Mouse (Mus musculus) telencephalon, adult 2 months (tissue): Measurements from ENCODE around the gene Asb18.

Source experiments
- DNase-seq: peaks from one replicate; pipeline ENCODE4 v3.0.0-alpha.2; 2011; ENCODE audit warnings: low read depth, low spot score

The Asb18 gene

GRCm38 (mm10) chr1:89901381-89901780 lies 113.1 kb downstream of the Asb18 start:
- no peak for DNase-seq
